Mouse (Mus musculus) spleen, adult 2 months (tissue): ENCODE measurements at regions not wholly inside any gene's neighbourhood (a gene's known extent, or its start where the extent isn't known, plus 50 kb on each side); places are given as distances from the start of the nearest gene placed in this dataset.

Experiments used
- CTCF ChIP-seq: fragments of 200-500 bp; IDR thresholded peaks from 2 replicates; pipeline ENCODE4 v1.5.1; 2011; ENCODE audit warnings: mild to moderate bottlenecking, inconsistent platforms; ENCODE audit not compliant: insufficient read depth, insufficient read length, insufficient replicate concordance; ENCODE audit errors: extremely low read depth
- POLR2A ChIP-seq: fragments of 200-500 bp; IDR thresholded peaks from 2 replicates; pipeline ENCODE4 v1.6.1; 2011; ENCODE audit warnings: low read depth, low read length, inconsistent platforms

DNA sequence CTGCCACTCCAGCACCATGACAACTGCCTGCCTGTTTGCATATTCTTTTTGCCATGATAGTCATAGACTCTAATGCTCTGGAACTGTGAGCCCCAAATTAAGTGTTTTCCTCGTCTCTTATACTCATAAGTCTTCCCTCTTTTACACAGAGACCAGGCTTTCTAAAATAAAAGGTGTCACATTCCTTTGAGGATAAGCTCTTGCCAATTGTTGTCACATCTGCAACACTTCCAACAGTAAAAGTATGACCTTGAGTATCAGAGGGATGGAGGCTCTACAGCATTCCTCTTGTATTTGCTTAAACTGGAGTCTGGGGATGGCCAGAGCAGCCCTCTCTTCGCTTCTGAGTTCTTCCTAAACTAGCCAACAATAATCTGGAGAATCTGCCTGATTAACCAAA is 301.4 kb upstream of the Cd180 start:
- TF ChIP-seq CTCF (no peak), POLR2A (no peak)
